Mouse (Mus musculus): Measurements from ENCODE around the gene Gm49486.
"Not testable (repeated sequence)": the region's sequence is repeated elsewhere in the genome, so short reads cannot be mapped to it uniquely, and the experiment has no call there.

Gm49486 gene

GRCm38 (mm10) chr15:79225780-79226179, 3.4 kb upstream of the Gm49486 start:
- DNase-seq = not testable (repeated sequence)

GRCm38 (mm10) chr15:79235268-79235667, 6.1 kb downstream of the Gm49486 start:
- no peak for DNase-seq

- no peak for DNase-seq
These were observed 8.8 kb downstream of the Gm49486 start for GRCm38 (mm10) chr15:79238036-79238435.

- DNase-seq = no peak
These were observed 13.5 kb downstream of the Gm49486 start for GRCm38 (mm10) chr15:79242574-79243233.

- DNase-seq = peak; percentile 99
These were observed 14.2 kb downstream of the Gm49486 start for GRCm38 (mm10) chr15:79243234-79244042.

- DNase-seq = no peak
These were observed 15.1 kb downstream of the Gm49486 start for GRCm38 (mm10) chr15:79244071-79244893.

- no peak for DNase-seq
These were observed 16.1 kb downstream of the Gm49486 start for GRCm38 (mm10) chr15:79245321-79245720.

- DNase-seq = no peak
These were observed 21.0 kb downstream of the Gm49486 start for GRCm38 (mm10) chr15:79250236-79250635.

GRCm38 (mm10) chr15:79251168-79251567, 22.0 kb downstream of the Gm49486 start:
- no peak for DNase-seq

GRCm38 (mm10) chr15:79251781-79252491, 22.7 kb downstream of the Gm49486 start:
- peak; percentile 41 for DNase-seq

- DNase-seq = no peak
These were observed 23.4 kb downstream of the Gm49486 start for GRCm38 (mm10) chr15:79252580-79252979.

- no peak for DNase-seq
These were observed 25.5 kb downstream of the Gm49486 start, which contains the start of gene Slc16a8 for GRCm38 (mm10) chr15:79254661-79255060. Slc16a8 (minus strand) TSS chr15:79254761.

GRCm38 (mm10) chr15:79258521-79258920, 29.3 kb downstream of the Gm49486 start:
- no peak for DNase-seq

- peak; percentile 44 for DNase-seq
These were observed 32.0 kb downstream of the Gm49486 start for GRCm38 (mm10) chr15:79261095-79261725.

- no peak for DNase-seq
These were observed 32.6 kb downstream of the Gm49486 start for GRCm38 (mm10) chr15:79261757-79262156.

GRCm38 (mm10) chr15:79262375-79262774, 33.2 kb downstream of the Gm49486 start:
- DNase-seq = no peak

- no peak for DNase-seq
These were observed 33.7 kb downstream of the Gm49486 start for GRCm38 (mm10) chr15:79262786-79263309.

GRCm38 (mm10) chr15:79263726-79264125, 34.5 kb downstream of the Gm49486 start:
- DNase-seq = no peak

- DNase-seq = no peak
These were observed 36.2 kb downstream of the Gm49486 start for GRCm38 (mm10) chr15:79265384-79265783.

- no peak for DNase-seq
These were observed 39.3 kb downstream of the Gm49486 start for GRCm38 (mm10) chr15:79268521-79268920.

- peak; percentile 54 for DNase-seq
These were observed 41.3 kb downstream of the Gm49486 start for GRCm38 (mm10) chr15:79270317-79271123.

Data from right cerebral cortex, postnatal 14 days (tissue).